Mouse (Mus musculus) gonadal fat pad, adult 2 months (tissue): Measurements from ENCODE around the gene Padi6. TPM values are rescaled to one million over a fixed set of nuclear protein-coding genes. Genes with fewer than 3 reads are reported as not detected.

Experiments used
- DNase-seq: peaks from one replicate; pipeline ENCODE4 v3.0.0-alpha.2; 2012; ENCODE audit warnings: low read depth
- polyA plus RNA-seq: library from polyadenylated mRNA; depleted of rRNA; stranded (reverse); fragments of >200 nt; gene quantifications from 2 replicates; pipeline ENCODE4 v1.2.3, GENCODE M21; 2012; rRNA removed

The Padi6 gene
- polyA plus RNA-seq, 1 experiment = 0.05 TPM

DNA sequence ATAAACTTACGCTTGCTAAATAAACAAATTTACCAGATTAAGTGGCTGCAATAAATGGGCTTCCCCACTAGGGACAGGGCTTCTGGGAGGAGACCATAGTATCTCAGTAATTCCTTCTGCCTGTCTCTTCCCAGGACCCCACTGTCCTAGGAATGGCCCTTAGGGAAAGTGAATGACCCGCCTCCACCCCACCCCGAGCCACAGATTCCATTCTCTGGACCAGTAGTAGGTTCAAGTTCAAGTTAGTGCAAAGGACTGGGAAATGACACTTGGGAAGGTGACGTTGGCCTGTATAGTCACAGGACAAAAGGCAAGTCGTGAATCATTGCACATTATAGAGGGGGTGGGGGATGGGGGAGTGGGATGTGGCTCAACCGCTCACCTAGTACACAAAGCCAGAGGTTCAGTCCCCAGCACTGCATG, 57.6 kb downstream of the Padi6 start:
- no peak for DNase-seq

DNA sequence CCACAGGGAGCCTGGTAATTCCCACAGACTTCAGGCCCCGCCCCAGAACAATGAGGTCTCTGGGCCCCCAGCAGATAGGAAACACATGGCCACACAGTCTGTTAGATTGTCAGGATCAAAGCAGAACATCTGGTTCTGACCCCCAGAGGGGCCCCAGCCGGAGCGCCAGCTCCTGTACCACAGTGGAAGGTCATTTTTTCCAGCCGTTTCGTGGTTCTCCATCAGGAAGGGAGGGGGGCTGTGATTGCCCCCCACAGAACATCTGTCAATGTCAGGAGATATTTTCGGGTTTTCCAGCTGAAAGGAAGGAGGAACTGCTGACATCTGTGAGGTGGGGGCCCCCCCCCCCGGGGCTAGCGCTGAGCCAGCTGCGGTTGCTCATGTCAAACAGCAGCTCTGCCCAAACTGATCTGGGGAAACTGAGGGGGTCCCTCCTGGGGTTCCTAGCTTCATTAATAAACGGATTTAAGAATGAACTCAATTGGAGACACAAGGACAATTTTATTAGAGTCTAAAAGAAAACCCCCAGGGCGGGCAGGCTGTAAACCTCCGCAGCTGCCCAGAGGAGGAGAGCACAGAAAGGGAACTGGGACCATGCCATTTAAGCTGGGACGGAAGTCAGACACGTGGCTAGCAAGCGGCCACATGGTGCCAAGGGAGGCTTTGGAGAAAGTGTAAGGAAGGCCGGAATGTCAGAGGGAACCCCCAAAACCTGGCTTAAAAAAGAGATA, 58.1 kb downstream of the Padi6 start:
- no peak for DNase-seq

DNA sequence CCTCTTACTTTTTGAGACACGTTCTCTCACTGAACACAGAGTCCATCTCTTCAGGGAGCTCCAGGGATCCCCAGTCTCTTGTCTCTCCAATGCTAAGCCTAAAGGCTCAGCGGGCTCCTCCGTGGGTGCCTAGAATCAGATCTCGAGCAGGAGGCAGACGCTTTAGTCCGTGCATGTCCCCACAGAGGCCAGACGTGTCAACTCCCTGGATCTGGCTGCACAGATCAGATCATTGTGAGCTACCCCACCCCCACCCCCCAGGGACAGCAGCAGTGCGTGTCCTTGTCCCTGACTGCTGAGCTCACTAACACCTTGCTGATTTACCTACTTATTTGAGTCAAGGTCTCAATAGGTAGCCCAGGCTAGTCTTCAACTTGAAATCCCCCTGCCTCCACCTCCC, 58.8 kb downstream of the Padi6 start:
- DNase-seq = no peak

DNA sequence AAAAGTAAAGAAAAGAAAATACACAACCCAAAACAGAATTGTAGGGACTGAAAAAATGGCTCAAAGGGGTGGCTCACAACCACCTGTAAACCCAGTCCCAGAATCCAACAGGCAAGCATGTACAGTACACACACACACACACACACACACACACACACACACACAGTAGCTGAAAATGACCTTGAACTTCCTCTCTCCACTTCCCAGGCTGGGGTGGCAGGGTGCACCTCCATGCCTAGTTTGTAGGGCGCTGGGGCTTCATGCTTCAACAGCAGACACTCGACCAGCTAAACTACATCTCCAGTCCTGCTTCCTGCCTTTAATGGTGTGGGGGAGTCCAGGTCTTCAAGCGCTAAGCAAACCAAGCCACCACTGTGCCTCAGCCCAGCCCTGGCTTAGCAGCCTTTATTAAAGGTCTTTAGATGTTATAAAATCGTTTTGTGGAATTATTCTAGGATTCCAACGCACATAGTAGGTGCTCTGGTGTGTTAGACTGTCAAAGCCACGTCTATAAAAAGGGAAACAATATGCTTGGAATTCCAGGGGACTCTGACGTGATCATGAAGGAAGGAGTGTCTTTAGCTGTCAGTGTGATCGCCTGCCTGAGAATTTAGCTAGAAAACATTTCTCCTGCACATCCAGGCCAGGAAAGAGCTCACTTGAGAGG, 61.6 kb downstream of the Padi6 start:
- DNase-seq = no peak

DNA sequence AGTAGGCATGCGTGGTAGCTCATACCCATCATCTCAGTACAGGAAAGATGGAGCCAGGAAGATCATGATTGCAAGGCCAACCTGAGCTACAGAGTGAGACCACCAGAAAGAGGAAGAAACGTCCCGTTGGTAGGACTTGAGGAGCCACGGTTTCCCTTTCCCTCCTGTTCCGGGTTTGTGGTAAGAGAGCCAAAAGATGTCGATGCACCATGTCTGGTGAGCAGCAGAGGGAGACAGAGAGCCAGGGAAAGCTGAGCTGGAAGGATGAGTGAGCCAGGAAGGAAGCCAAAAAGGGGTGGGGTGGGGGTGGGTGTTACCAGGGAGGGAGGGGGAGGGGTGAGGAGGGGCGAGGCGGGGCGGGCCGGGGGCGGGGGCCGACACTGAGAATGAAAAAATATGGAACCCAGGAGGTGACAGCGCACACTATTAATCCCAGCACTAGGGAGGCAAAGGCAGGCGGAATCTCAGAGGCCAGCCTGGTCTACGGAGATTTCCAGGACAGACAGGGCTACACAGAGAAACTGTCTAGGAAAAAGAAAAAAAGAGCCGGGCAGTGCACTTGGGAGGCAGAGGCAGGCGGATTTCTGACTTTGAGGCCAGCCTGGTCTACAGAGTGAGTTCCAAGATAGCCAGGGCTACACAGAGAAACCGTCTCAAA, 62.6 kb downstream of the Padi6 start:
- DNase-seq = no peak

DNA sequence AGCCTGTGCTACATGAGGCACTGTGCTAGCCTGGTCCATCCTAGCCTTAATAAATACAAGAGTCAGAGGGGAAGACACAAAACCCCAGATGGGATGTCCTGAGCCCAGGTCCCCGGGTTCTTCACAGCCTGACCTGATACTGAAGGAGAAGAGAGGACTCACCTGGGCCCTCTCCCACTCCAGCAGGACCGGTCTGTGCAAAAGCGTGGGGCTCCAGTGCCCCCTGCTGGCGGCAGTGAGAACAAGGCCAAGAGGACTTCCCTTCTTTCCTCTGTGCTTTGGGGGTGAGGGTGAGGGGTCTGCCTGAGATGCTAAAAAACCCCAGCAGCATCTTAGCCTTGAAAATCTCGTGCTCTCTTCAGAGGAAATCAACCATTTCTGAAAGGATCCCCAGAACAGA, 63.4 kb downstream of the Padi6 start:
- DNase-seq = no peak

Other genes with a start within 250 kb of the Padi6 start
- gene Arhgef10l, start 76.6 kb downstream of the Padi6 start, polyA plus RNA-seq = 29.1 and 36.6 TPM in 2 replicates
- 37.0 and 50.0 TPM in 2 replicates for gene Rcc2, start 42.1 kb downstream of the Padi6 start, polyA plus RNA-seq
- gene Padi4, start 31.6 kb upstream of the Padi6 start, polyA plus RNA-seq = 2.6 and 2.7 TPM in 2 replicates
- gene Padi3, start 68.0 kb upstream of the Padi6 start, polyA plus RNA-seq = 0.03 and 1.0 TPM in 2 replicates
- gene Padi1, start 103.1 kb upstream of the Padi6 start, polyA plus RNA-seq = 0.12 and 1.4 TPM in 2 replicates
- gene Padi2, start 163.7 kb upstream of the Padi6 start, polyA plus RNA-seq = 25.1 and 45.2 TPM in 2 replicates
- 143 and 165 TPM in 2 replicates for gene Sdhb, start 218.6 kb upstream of the Padi6 start, polyA plus RNA-seq
- 70.8 and 80.3 TPM in 2 replicates for gene Atp13a2, start 244.2 kb upstream of the Padi6 start, polyA plus RNA-seq